Mouse (Mus musculus) kidney, adult 10 weeks (tissue): Measurements from ENCODE around the gene Vmn2r103. TPM values are rescaled to one million over a fixed set of nuclear protein-coding genes. Genes with fewer than 3 reads are reported as not detected.

Source experiments
- polyA plus RNA-seq: library from polyadenylated mRNA; stranded (reverse); fragments of 350-450 nt; fragmentation: Illumina TruSeq; extraction: RNeasy Lipid Tissue Mini Kit (QIAGEN cat#74804); gene quantifications from one replicate; pipeline ENCODE4 v1.2.3, GENCODE M21; 2014; ENCODE audit warnings: low read depth, low replicate concordance

Gene Vmn2r103
- polyA plus RNA-seq = not detected

DNA sequence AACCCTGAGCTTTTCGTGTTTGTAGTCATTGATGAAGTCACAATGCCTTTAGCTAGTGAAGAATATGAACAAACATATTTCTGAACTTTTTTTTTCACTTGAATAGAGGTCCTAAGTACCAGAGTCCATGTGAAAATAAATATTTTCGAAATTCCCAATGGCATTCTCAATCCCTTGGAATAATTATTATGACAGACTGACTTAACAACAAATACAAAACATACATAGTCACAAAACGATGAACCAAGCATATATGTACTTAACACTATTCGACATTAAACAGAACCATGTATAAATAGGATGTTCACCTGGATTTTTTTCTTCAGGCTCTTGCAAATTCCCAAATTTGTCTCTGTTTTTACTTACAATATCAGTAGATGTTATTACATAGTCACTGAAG is at the start of gene Vmn2r103:
Gene Vmn2r103, plus strand, starts transcription at position 301 of the 400 bp plus-strand sequence.

Other genes with a start within 250 kb of the Vmn2r103 start
- gene Vmn2r101, start 196.1 kb upstream of the Vmn2r103 start, polyA plus RNA-seq = not detected
- not detected for gene Vmn2r102, start 113.0 kb upstream of the Vmn2r103 start, polyA plus RNA-seq